Mouse (Mus musculus) layer of hippocampus, adult 8-10 months (tissue): Measurements from ENCODE around the gene Xcl1. TPM values are rescaled to one million over a fixed set of nuclear protein-coding genes. Genes with fewer than 3 reads are reported as not detected.

Source experiments
- DNase-seq, 2 experiments: peaks; one replicate each; pipeline ENCODE4 v3.0.0; 2022; ENCODE audit warnings: low spot score in 2 of 2
- total RNA-seq, 4 experiments: library from RNA; stranded (reverse); gene quantifications; 2 replicates each; pipeline ENCODE4 v1.2.4; 2022

Xcl1 gene
- total RNA-seq, 4 experiments from 2014 or later, result 0.93 TPM; not detected in 3

- DNase-seq, result peak in 1 of 2 experiments; percentile 49
Measured at GRCm38 (mm10) chr1:164905047-164905446, 30.3 kb downstream of the Xcl1 start.

- no peak for DNase-seq
Measured at GRCm38 (mm10) chr1:164900696-164901095, 34.6 kb downstream of the Xcl1 start.

GRCm38 (mm10) chr1:164900226-164900625 is 35.1 kb downstream of the Xcl1 start:
- DNase-seq, result no peak

GRCm38 (mm10) chr1:164899506-164899905 is 35.8 kb downstream of the Xcl1 start:
- DNase-seq, result no peak

- peak; percentile 78 to 85 for DNase-seq
Measured at GRCm38 (mm10) chr1:164898846-164899351, 36.4 kb downstream of the Xcl1 start.

- no peak for DNase-seq
Measured at GRCm38 (mm10) chr1:164897163-164897817, 38.0 kb downstream of the Xcl1 start.

- DNase-seq, result no peak
Measured at GRCm38 (mm10) chr1:164896211-164897145, 38.8 kb downstream of the Xcl1 start.

GRCm38 (mm10) chr1:164895806-164896205 is 39.5 kb downstream of the Xcl1 start:
- DNase-seq, result no peak

- no peak for DNase-seq
Measured at GRCm38 (mm10) chr1:164890366-164890765, 45.0 kb downstream of the Xcl1 start.

- no peak for DNase-seq
Measured at GRCm38 (mm10) chr1:164888563-164888962, 46.8 kb downstream of the Xcl1 start.

- DNase-seq, result no peak
Measured at GRCm38 (mm10) chr1:164887775-164888174, 47.6 kb downstream of the Xcl1 start.

GRCm38 (mm10) chr1:164881891-164882290 is 53.4 kb downstream of the Xcl1 start:
- no peak for DNase-seq

Other genes starting within 250 kb of the Xcl1 start
- gene Dpt, start 138.9 kb downstream of the Xcl1 start, total RNA-seq, result under 1 TPM in 3 of 4 experiments, not detected in 1; 0.22 to 0.35 (median 0.25) TPM
- not detected for gene Tbx19, start 225.2 kb upstream of the Xcl1 start, total RNA-seq